Mouse (Mus musculus): Measurements from ENCODE around the gene Sacm1l. TPM values are rescaled to one million over a fixed set of nuclear protein-coding genes. Genes with fewer than 3 reads are reported as not detected.

The Sacm1l gene
- polyA plus RNA-seq, 1 experiment from 2014 or later = 49.6 TPM

DNA sequence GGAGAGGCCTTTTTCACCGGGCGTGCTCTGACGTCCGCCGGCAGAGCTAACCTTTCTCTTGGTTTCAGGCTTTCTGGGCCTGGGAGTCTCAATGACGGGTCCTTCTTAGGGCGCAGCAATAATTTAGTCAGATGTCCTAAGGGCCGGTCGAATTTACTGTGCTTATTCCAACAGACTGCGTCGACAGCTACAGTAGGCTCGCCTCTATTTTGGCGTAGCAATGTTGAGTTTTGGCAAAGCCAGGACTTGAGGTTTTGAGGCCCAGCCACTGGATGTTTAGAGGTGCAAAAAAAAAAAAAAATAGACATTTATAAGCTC lies 558 bp downstream of the Sacm1l start:
- Histone ChIP-seq H3K27me3 (no peaks in the 10 kb centered on the region), H3K4me3 (peak overlapping the region; percentile 96), H3K4me2 (replicated peaks) (peak overlapping the region; percentile 65), H3K36me3 (no peaks in the 10 kb centered on the region), H3K27ac (peak overlapping the region; percentile 95), H3K9me3 (no peaks in the 10 kb centered on the region), H3K4me1 (peaks cover 18% of the 10 kb centered on the region), H3K9ac (peak overlapping the region; percentile 95)
- no peak; the same call in 1 of the 2 replicates for ATAC-seq (ENCODE audit: insufficient number of reproducible peaks, insufficient read depth, low FRiP score, low TSS enrichment)
- under 1% methylated on average over 13 of the region's 13 CpGs for WGBS

DNA sequence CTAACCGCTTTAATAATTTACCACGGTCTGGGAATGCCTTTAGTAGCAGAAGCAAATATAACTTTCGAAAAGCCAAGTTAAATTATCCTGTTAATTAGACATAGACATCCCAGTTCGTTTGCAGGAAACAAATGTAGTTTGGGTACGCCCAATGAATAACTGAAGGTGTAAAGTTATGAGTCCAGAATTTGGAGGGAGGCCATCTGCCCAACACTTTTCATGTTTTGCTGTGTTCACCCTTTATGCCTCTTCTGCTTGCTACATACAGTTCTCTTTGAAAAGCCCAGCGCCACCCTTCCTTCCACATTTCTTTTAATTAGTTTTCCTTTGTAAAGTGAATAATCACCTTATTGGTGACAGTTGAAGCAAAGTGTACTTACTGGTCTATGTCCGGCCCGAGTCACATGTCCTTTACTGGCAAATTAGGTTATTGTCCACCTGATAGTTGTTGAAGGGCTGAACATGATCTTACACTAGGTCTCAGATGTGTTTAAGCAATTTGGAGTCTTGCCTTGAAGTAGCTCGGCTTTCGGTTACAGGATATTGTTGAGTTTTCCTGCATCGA lies 1.1 kb downstream of the Sacm1l start:
- peak overlapping the region; percentile 65 for H3K4me2 ChIP-seq (replicated peaks)
- H3K4me3 ChIP-seq = peak overlapping the region; percentile 96
- no peaks in the 10 kb centered on the region for H3K9me3 ChIP-seq
- WGBS = 33% methylated on average over 11 of the region's 11 CpGs
- H3K9ac ChIP-seq = peak overlapping the region; percentile 95
- no peaks in the 10 kb centered on the region for H3K27me3 ChIP-seq
- H3K36me3 ChIP-seq = no peaks in the 10 kb centered on the region
- no peak for ATAC-seq (ENCODE audit: insufficient number of reproducible peaks, insufficient read depth, low FRiP score, low TSS enrichment)
- peak overlapping the region; percentile 95 for H3K27ac ChIP-seq
- peaks cover 18% of the 10 kb centered on the region for H3K4me1 ChIP-seq

DNA sequence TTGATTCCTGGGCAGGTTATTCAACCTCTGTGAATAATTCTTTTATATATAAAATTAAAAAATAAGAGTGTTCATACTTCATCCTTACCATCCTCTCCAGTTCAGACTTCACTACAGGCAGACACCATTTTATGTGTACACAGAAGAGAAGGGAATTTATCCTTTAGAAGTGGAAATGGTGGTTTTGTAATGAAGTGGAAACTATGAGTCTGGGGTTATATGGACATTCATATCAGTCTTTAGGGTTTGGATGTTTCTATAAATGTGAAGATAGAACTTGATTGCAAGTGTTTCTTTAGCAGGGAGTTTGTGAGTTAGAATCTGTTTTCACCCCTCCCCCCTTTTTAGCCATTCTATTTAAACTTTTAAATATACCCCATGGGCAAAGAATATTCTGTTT lies 1.7 kb downstream of the Sacm1l start:
- Histone ChIP-seq H3K36me3 (0 out of 2 replicates have a peak, but pooled peaks cover 3% of the 10 kb centered on the region), H3K4me1 (peaks cover 18% of the 10 kb centered on the region), H3K4me2 (replicated peaks) (peak overlapping the region; percentile 65), H3K27ac (no peak overlapping the region), H3K9me3 (no peaks in the 10 kb centered on the region), H3K27me3 (no peaks in the 10 kb centered on the region), H3K9ac (0 out of 2 replicates have a peak overlapping the region, but pooled peaks have one; percentile 95), H3K4me3 (peak overlapping the region; percentile 96; the same call in 1 of the 2 replicates)
- ATAC-seq (ENCODE audit: insufficient number of reproducible peaks, insufficient read depth, low FRiP score, low TSS enrichment) = no peak

DNA sequence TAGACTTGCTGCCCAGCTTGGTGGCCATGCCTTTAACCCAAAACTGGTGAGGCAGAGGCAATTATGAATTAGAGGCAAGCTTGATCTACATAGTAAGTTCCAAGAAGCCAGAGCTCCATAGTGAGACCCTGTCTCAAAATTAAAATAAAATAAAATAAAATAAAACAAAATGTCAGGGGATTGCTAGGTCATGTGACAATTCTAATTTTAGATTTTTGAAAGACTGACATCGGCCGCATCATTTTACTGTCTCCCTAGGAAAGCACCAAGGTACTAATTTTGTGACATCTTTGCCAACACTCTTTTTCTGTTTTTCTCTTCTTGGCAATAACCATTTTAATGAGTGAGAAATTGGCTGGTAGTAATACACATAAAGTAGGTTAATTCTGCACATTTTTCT lies 7.1 kb downstream of the Sacm1l start:
- H3K4me1 ChIP-seq = peaks cover 5% of the 10 kb centered on the region
- WGBS = 93% methylated on average over 2 of the region's 2 CpGs
- ATAC-seq (ENCODE audit: insufficient number of reproducible peaks, insufficient read depth, low FRiP score, low TSS enrichment) = no peak
- H3K9me3 ChIP-seq = no peaks in the 10 kb centered on the region
- H3K36me3 ChIP-seq = 0 out of 2 replicates have a peak, but pooled peaks cover 3% of the 10 kb centered on the region
- no peak overlapping the region for H3K9ac ChIP-seq
- H3K4me2 ChIP-seq (replicated peaks) = no peak overlapping the region
- no peak overlapping the region for H3K27ac ChIP-seq
- H3K27me3 ChIP-seq = no peaks in the 10 kb centered on the region
- H3K4me3 ChIP-seq = no peak overlapping the region

DNA sequence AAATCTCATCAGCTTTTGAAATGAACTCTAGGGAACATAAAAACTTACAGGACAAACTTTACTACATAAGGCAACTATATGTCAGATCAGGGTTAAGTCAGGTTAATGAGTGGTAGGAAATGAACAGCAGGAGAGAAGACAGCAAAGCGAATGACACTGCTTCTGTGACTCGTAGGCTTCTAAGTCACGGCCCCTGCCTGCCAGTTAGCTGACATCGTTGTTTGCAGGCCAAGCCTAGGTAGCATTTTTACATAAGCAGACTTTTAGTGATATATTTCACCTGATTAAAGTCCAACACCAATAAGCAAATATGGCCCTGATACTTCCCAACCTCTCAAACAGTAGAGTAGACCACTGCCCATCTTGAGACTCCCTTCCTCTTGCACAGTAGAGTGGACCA lies 8.6 kb downstream of the Sacm1l start:
- Histone ChIP-seq H3K4me1 (no peaks in the 10 kb centered on the region), H3K9ac (no peak overlapping the region), H3K36me3 (0 out of 2 replicates have a peak, but pooled peaks cover 5% of the 10 kb centered on the region), H3K4me3 (no peak overlapping the region), H3K4me2 (replicated peaks) (no peak overlapping the region), H3K9me3 (no peaks in the 10 kb centered on the region), H3K27ac (no peak overlapping the region), H3K27me3 (no peaks in the 10 kb centered on the region)
- no peak for ATAC-seq (ENCODE audit: insufficient number of reproducible peaks, insufficient read depth, low FRiP score, low TSS enrichment)
- 73% methylated on average over 4 of the region's 4 CpGs for WGBS

DNA sequence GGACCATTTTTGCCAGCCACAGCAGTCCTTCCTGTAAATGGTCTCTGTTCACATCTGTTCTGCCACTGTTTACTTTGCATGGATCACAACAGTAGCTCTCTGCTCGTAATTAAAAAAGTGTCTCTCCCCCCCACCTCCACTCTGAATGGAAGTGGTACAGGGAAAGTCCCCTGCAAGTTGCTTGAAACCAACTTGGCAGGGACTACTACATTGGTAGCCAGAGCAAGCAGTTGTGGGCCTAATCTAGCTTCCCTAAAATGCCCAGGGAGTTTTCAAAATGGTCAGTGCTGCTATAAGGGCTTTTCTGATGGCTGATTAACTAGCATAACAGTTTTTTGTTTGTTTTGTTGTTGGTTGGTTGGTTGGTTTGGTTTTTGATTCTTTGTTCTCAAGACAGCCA lies 9.5 kb downstream of the Sacm1l start:
- H3K4me2 ChIP-seq (replicated peaks) = no peak overlapping the region
- H3K4me1 ChIP-seq = no peaks in the 10 kb centered on the region
- no peaks in the 10 kb centered on the region for H3K9me3 ChIP-seq
- H3K27me3 ChIP-seq = no peaks in the 10 kb centered on the region
- 47% methylated on average over 1 of the region's 1 CpGs for WGBS
- H3K9ac ChIP-seq = no peak overlapping the region
- ATAC-seq (ENCODE audit: insufficient number of reproducible peaks, insufficient read depth, low FRiP score, low TSS enrichment) = no peak
- 0 out of 2 replicates have a peak, but pooled peaks cover 11% of the 10 kb centered on the region for H3K36me3 ChIP-seq
- no peak overlapping the region for H3K4me3 ChIP-seq
- H3K27ac ChIP-seq = no peak overlapping the region

DNA sequence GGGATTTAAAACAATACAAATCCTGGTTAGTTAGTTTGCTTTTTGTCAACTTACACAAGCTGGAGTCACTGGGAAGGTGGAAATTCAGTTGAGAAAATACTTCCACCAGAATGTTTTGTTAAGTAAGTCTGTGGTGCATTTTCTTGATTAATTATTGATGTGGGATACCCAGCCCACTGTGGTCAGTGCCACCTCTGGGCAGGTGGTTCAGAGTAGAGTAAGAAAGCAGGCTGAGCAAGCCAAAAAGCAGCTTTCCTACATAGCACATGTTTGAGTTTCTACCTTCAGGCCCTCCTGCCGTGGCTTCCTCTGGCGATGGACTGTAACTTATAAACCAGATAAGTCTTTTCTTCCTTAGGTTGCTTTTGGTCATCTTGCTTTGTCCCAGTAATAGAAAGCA lies 10.3 kb downstream of the Sacm1l start:
- Histone ChIP-seq H3K4me3 (no peak overlapping the region), H3K27ac (no peak overlapping the region), H3K9me3 (no peaks in the 10 kb centered on the region), H3K4me2 (replicated peaks) (no peak overlapping the region), H3K27me3 (no peaks in the 10 kb centered on the region), H3K9ac (no peak overlapping the region), H3K36me3 (0 out of 2 replicates have a peak, but pooled peaks cover 11% of the 10 kb centered on the region), H3K4me1 (no peaks in the 10 kb centered on the region)
- 82% methylated on average over 2 of the region's 2 CpGs for WGBS
- no peak for ATAC-seq (ENCODE audit: insufficient number of reproducible peaks, insufficient read depth, low FRiP score, low TSS enrichment)

DNA sequence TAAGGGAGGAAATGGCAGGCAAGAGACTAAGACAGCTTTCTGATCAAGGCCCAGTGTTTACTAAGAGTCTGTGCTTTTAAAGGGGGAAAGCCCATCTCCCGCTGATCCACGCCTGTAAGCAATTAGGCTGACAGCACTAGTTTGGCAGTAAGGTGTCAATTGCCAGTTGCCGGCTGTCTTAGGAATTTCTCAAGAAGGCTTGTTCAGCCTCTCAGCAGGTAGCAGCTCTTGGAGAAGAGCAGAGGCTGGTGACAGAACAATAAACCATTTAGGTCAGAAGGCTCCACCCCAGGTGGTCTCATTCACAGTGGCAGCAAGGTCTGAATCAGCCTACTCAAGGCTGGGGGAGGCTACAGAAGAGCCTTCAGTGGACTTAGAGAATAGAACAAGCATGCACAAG lies 25.0 kb downstream of the Sacm1l start:
- no peak for ATAC-seq (ENCODE audit: insufficient number of reproducible peaks, insufficient read depth, low FRiP score, low TSS enrichment)
- Histone ChIP-seq H3K4me2 (replicated peaks) (no peak overlapping the region), H3K9ac (no peak overlapping the region), H3K9me3 (no peaks in the 10 kb centered on the region), H3K27ac (no peak overlapping the region), H3K4me1 (no peaks in the 10 kb centered on the region), H3K4me3 (no peak overlapping the region), H3K27me3 (no peaks in the 10 kb centered on the region), H3K36me3 (peaks cover 62% of the 10 kb centered on the region)
- 17% methylated on average over 3 of the region's 3 CpGs for WGBS

DNA sequence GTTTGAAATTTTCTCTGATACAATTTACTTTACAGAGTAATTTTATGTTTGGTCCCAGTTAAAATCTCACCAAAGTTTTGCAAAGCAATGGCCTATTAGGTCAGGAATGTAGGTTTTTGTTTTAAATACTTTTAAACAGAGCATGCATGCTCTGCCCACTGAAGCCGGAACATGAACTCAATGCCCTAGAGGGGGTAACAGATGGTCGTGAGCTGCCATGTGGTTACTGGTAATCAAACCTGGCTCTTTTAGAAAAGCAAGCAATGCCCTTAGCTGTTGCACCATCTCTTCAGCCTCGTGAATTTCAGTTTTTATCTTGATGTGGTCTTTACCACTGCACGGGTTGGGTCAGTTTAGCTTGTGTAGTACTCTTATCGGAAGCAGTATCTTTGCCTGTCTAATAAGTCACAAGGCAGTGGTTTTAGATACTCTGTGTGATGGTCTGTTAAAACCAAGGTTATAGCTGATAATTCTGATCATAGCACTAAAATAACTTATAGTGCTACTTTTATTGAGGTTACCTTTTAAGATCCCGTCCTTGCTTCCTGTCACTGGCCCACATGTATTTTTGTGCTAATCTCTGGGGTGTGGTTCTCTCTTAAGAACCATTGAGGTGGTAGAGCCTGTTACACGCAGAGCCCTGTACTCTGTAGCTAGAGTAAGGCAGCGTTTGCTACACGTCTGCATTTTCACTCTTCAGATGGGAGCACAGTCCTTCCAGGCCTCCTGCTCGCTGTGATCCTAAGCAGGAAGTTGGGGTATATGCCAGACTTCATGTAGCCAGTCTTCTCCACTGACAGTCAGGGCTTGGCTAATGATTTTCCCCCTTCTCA lies 48.0 kb downstream of the Sacm1l start:
- no peak overlapping the region for H3K4me2 ChIP-seq (replicated peaks)
- ATAC-seq (ENCODE audit: insufficient number of reproducible peaks, insufficient read depth, low FRiP score, low TSS enrichment) = no peak
- H3K27ac ChIP-seq = no peak overlapping the region
- peaks cover 19% of the 10 kb centered on the region for H3K36me3 ChIP-seq
- H3K9me3 ChIP-seq = no peaks in the 10 kb centered on the region
- H3K27me3 ChIP-seq = no peaks in the 10 kb centered on the region
- WGBS = 79% methylated on average over 10 of the region's 10 CpGs
- H3K4me3 ChIP-seq = no peak overlapping the region
- no peaks in the 10 kb centered on the region for H3K4me1 ChIP-seq
- no peak overlapping the region for H3K9ac ChIP-seq

DNA sequence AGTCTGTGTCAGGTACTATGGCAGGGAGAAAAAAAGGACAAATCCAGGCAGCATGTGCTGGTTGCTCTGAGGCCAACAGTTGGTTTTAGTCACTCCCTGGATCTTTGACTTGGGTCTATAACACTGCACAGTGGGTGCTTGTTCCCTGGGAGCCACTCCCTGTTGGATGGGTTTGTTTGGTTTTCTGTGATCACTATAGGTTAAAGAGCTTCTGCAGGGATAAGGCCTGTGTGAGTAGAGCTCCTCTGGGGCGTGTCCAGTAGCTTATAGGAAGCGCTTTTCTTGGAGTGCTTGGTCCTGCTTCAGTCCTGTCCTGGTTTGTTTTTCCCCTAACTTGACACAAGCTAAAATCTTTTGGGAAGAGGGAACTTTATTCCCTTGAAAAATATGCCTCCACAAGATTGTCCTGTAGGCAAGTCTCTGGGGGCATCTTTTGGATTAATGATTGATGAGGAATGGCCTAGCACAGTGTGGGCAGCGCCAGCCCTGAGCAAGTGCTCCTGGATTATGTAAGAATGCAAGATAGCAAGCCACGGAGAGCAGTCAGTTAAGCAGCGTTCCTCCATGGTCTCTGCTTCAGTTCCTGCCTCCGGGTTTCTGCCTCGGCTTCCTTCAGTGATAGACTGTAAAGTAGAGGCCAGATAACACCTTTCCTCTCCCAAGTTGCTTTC lies 59.8 kb downstream of the Sacm1l start:
- Histone ChIP-seq H3K4me2 (replicated peaks) (no peak overlapping the region), H3K9ac (no peak overlapping the region), H3K36me3 (peaks cover 17% of the 10 kb centered on the region), H3K4me1 (no peaks in the 10 kb centered on the region), H3K9me3 (no peaks in the 10 kb centered on the region), H3K27me3 (no peaks in the 10 kb centered on the region), H3K27ac (no peak overlapping the region), H3K4me3 (no peak overlapping the region)
- 82% methylated on average over 7 of the region's 7 CpGs for WGBS
- no peak for ATAC-seq (ENCODE audit: insufficient number of reproducible peaks, insufficient read depth, low FRiP score, low TSS enrichment)

DNA sequence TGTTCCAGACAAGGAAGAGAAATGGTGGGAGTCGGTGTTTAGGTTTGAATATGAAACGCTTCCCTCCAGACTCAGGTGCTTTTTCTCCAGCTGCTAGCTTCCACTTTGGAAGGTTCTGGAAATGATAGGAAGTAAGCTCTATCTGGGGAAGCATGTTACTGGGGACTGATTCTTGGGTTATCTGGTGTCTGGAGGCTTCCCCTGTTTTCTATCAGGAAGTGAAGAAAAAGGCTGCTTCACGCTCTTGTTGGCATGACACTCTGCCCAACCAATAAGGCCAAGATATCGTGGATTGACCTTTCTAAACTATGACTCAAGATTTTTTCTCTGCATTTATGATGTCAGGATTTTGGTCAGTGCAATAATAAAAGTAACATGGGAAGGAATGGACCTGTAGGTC lies 65.6 kb downstream of the Sacm1l start:
- H3K4me2 ChIP-seq (replicated peaks) = no peak overlapping the region
- no peak overlapping the region for H3K9ac ChIP-seq
- H3K9me3 ChIP-seq = no peaks in the 10 kb centered on the region
- peaks cover 6% of the 10 kb centered on the region; the same call in 1 of the 2 replicates for H3K36me3 ChIP-seq
- H3K27ac ChIP-seq = no peak overlapping the region
- WGBS = 94% methylated on average over 4 of the region's 4 CpGs
- H3K4me1 ChIP-seq = no peaks in the 10 kb centered on the region
- H3K27me3 ChIP-seq = no peaks in the 10 kb centered on the region
- no peak overlapping the region for H3K4me3 ChIP-seq
- ATAC-seq (ENCODE audit: insufficient number of reproducible peaks, insufficient read depth, low FRiP score, low TSS enrichment) = no peak

DNA sequence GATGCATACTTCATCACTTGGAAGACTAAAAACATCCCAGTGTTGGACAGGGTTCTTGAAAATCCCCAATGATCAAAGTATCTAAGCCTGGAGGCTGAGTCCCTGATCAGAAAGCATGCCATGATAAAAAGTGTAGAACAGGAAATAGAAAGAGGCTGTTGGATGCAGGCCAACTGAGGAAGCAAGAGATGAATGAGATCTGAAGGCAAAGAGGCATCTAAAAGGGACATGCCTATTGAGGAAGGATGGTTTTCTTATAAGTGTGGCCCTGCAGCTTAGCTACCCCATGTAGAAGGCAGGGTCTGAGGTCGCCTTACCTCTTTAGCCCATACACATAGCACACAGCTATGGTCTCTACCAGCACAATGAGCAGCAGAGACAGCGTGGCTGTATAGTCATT lies 67.4 kb downstream of the Sacm1l start:
- H3K9me3 ChIP-seq = no peaks in the 10 kb centered on the region
- no peak overlapping the region for H3K27ac ChIP-seq
- no peak overlapping the region for H3K9ac ChIP-seq
- no peak for ATAC-seq (ENCODE audit: insufficient number of reproducible peaks, insufficient read depth, low FRiP score, low TSS enrichment)
- no peak overlapping the region for H3K4me3 ChIP-seq
- no peaks in the 10 kb centered on the region for H3K4me1 ChIP-seq
- H3K4me2 ChIP-seq (replicated peaks) = no peak overlapping the region
- WGBS = 92% methylated on average over 2 of the region's 2 CpGs
- H3K36me3 ChIP-seq = 0 out of 2 replicates have a peak, but pooled peaks cover 6% of the 10 kb centered on the region
- H3K27me3 ChIP-seq = no peaks in the 10 kb centered on the region

Measured in embryonic facial prominence, embryonic 12.5 days (tissue).